Mouse (Mus musculus) megakaryocyte progenitor cell, adult 5-6 weeks (primary cell): ENCODE measurements at regions not wholly inside any gene's neighbourhood (a gene's known extent, or its start where the extent isn't known, plus 50 kb on each side); places are given as distances from the start of the nearest gene placed in this dataset.
A peak's percentile ranks its signal among the peaks of the same experiment; 100 is the strongest.

Experiments used
- ATAC-seq: replicated peaks from 2 replicates; pipeline ENCODE4 v1.8.0; 2016; ENCODE audit warnings: mild to moderate bottlenecking, moderate TSS enrichment, inconsistent platforms; ENCODE audit not compliant: poor library complexity

DNA sequence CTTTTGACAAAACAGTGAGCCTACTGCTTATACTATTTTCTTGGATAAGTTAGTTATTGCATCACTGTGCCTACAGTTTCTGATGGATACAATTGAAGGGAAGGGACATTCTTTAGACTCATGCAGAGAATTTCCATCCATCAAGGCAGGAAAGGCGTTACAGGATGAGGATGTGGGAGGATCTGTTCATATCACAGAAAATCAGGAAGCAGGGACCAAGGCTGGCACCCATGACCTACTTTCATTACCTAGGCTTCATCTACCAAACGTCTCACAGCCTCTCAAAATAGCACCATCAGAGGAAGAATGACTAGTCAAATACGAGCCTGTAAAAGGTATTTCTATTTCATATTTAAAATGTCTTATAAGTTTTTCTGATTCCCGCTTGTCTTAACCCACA, 56.4 kb downstream of the Fam181b start:
- no peak for ATAC-seq

DNA sequence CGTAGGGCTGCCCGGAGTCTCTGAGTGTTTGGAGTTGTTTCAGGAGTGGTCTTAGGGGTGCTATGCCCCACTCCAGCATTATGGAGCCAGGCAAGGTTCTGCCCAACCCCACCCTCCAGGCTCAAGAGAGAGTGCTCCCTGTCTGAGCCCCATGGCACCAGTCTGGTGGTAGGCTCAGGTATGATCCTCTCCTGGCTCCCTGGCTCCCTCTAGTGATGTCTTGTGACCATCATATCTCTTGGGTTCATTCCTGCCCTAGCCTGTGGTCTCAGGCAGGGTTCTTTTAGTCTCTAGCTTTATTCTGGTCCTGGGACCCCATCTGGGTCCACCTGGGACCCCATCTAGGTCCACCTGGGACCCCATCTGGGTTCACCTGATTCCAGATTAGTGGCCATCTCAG, 67.7 kb downstream of the Fam181b start:
- 0 out of 2 replicates have a peak, but pooled peaks have one; percentile 29 for ATAC-seq

DNA sequence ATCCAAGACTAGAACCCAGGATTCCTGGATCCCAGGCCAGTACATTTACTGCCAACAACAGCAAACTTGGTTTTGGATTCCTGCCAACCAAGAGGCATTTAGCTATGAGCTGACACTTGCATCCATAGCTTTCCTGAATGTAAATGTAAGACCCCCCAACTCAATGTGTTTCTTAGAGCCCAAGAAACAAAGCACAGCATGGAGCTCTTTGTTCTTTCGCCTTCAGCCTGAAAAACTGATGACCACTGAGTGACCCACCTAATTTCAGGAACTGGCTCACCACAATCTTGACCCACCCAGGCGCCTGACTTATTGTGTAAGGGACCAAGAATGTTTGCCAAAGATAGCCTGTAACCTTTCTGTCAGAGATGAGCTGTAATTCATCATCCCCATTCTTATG, 71.7 kb downstream of the Fam181b start:
- ATAC-seq, result no peak

DNA sequence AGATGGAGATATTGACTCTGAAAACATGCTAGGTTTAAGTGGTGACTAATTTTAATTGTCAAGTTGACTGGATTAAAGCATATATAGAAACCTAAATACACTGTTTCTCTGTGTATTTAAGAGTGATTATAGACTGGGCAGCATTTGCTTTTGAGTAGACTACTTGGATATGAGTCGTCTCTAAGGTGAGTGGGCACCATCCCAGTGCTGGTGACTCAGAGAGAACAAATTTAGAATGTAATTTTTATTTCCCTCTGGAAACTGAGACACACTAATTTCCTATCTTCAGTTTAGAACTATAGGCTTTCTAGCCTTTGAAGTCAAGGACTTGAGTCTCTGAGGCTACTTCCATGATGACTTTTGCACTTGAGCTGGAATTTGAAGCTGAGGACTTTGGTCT, 117.4 kb downstream of the Fam181b start:
- no peak for ATAC-seq
